Mouse (Mus musculus): Measurements from ENCODE around the gene Alad. TPM values are rescaled to one million over a fixed set of nuclear protein-coding genes. Genes with fewer than 3 reads are reported as not detected.

The Alad gene
- polyA plus RNA-seq (2015; fragmentation: Nextera tagmentation; extraction: Ambion mirVana), result 56.3 and 60.7 TPM in 2 replicates

DNA sequence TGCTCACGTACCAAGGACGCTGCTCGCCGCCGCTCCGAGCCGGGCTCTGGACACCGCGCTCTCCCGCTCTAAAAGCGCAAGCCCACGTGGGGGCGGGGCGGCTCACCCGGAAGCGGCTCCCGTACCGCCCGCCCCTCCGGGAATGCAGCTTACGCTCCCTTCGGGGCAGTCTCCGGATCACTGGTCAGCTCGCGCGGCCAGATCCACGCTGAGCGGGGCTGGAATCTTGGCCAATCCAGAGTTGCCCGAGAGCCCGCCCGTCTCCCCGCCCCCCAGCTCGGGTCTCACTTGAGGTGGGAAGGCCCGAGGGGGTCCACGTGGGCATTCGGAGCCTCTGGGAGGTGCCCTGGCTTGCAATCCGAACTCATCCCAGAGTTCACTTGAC, at the start of gene Alad:
Alad (minus strand) TSS at position 70 of the 385 bp plus-strand sequence.

DNA sequence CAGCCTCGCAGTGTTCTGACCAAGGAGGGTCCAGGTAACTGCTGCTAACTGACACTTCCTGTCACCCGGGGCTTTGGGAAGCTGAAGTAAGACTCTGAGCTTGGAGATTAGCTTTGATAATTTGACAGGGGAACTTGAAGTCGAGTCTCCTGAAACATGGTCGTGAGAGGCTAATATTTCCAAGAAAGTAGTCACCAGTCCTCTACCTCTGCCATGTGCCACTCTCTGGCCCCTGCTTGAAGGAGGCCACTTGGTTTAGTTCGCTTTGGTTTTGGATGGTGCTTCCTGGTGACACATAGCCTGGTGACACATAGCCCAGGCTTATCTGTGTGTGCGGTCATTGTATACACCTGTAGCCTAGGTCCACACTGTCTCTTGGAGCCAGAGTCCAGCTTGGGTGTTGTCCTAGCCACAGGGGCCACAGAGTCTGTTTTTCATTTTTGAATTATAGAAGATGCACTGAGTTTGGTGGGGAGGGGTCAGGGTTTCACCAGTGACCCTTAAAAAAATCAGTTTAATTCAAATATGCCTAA, 40.1 kb upstream of the Alad start, which contains the start of gene Rgs3:
Rgs3 (plus strand) TSS at position 51 of the 533 bp plus-strand sequence.

GRCm38 (mm10) chr4:62524651-62525488, 5.2 kb upstream of the Alad start, which contains the start of the genes Pole3 and 4933430I17Rik:
Pole3 (minus strand) TSS chr4:62525068.
4933430I17Rik (plus strand) TSS chr4:62525369.

DNA sequence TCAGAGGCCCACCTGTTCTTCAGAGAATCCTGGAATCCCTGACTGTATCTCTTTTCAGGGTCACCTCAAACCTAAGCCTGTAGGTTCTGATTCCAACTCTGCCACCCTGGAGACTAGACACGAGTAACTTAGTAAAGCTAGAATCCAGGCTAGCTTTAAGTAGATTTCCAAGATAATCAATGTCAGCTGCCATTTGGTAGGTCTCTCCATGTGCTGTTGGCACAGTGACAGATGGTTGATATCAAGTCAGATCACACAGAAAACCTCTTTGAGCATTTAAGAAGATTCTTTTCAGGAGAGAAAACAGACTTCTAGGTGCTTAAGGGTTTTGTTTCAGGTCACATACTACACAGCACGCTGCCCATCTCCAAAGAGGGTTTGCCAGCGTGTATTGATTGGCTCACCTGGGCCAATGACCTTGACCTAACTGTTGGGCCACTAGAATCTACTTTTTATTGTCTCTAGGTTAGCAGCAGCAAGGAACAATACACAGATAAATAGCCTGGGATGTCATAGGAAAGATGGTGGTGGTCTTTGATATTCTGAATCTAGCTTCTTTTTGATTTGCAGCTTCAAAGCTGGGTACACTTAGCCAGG, 16.2 kb downstream of the Alad start, which contains the start of gene Hdhd3:
Hdhd3 (minus strand) TSS at position 94 of the 597 bp plus-strand sequence.

GRCm38 (mm10) chr4:62479937-62480708, 39.6 kb downstream of the Alad start, which contains the start of gene Bspry:
Bspry (plus strand) TSS chr4:62480053.

DNA sequence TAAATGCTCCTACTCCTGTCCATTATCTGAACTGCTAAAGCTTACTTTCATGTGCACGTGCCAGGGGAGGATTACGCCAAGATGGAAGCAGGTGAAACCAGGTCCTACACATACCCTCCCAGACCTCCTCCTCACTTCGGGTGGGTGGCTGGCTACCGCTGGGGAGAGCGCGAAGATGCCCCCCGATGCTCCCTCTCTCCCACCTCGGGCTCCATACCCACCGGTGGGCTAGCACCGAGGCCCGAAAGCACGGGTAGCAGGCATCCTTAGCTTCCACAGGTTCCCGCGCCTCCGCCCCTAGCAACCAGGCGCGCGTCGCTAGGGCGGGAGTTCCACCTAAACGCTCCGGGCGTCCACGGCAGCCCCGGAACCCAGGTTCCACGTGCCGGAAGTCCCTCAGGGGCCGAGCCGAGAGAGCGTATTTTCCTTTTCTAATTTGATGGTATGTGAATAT, 49.1 kb downstream of the Alad start, which contains the start of gene Wdr31:
Wdr31 (minus strand) TSS at position 299 of the 454 bp plus-strand sequence.

Other genes starting within 250 kb of the Alad start
- gene Fkbp15, start 159.4 kb downstream of the Alad start, polyA plus RNA-seq (2015; fragmentation: Nextera tagmentation; extraction: Ambion mirVana), result 16.1 and 19.1 TPM in 2 replicates
- 23.5 and 27.8 TPM in 2 replicates for gene Slc31a1, start 159.2 kb downstream of the Alad start, polyA plus RNA-seq (2015; fragmentation: Nextera tagmentation; extraction: Ambion mirVana)
- gene Cdc26, start 111.3 kb downstream of the Alad start, polyA plus RNA-seq (2015; fragmentation: Nextera tagmentation; extraction: Ambion mirVana), result 80.3 and 86.8 TPM in 2 replicates
- gene Prpf4, start 111.1 kb downstream of the Alad start, polyA plus RNA-seq (2015; fragmentation: Nextera tagmentation; extraction: Ambion mirVana), result 7.8 and 8.0 TPM in 2 replicates
- gene Rnf183, start 84.7 kb downstream of the Alad start, polyA plus RNA-seq (2015; fragmentation: Nextera tagmentation; extraction: Ambion mirVana), result not detected in 2 replicates
- gene Wdr31, start 49.0 kb downstream of the Alad start, polyA plus RNA-seq (2015; fragmentation: Nextera tagmentation; extraction: Ambion mirVana), result 2.6 and 3.5 TPM in 2 replicates
- gene Bspry, start 39.9 kb downstream of the Alad start, polyA plus RNA-seq (2015; fragmentation: Nextera tagmentation; extraction: Ambion mirVana), result 7.5 and 8.6 TPM in 2 replicates
- gene Hdhd3, start 16.5 kb downstream of the Alad start, polyA plus RNA-seq (2015; fragmentation: Nextera tagmentation; extraction: Ambion mirVana), result 11.5 and 15.8 TPM in 2 replicates
- gene Pole3, start 5.2 kb upstream of the Alad start, polyA plus RNA-seq (2015; fragmentation: Nextera tagmentation; extraction: Ambion mirVana), result 37.5 and 39.9 TPM in 2 replicates
- gene 4933430I17Rik, start 5.5 kb upstream of the Alad start, polyA plus RNA-seq (2015; fragmentation: Nextera tagmentation; extraction: Ambion mirVana), result 0.16 and 0.40 TPM in 2 replicates
- gene Rgs3, start 39.9 kb upstream of the Alad start, polyA plus RNA-seq (2015; fragmentation: Nextera tagmentation; extraction: Ambion mirVana), result 25.3 and 28.9 TPM in 2 replicates

Measured in urinary bladder, postnatal 0 days (tissue).